Mouse (Mus musculus): ENCODE results near the gene Plbd1. TPM values are rescaled to one million over a fixed set of nuclear protein-coding genes. Genes with fewer than 3 reads are reported as not detected.

The Plbd1 gene
- total RNA-seq (2014; fragmentation: Nextera tagmentation), result 0.79 and 3.6 TPM in 2 replicates
- total RNA-seq (2017), result 5.1 and 7.7 TPM in 2 replicates

DNA sequence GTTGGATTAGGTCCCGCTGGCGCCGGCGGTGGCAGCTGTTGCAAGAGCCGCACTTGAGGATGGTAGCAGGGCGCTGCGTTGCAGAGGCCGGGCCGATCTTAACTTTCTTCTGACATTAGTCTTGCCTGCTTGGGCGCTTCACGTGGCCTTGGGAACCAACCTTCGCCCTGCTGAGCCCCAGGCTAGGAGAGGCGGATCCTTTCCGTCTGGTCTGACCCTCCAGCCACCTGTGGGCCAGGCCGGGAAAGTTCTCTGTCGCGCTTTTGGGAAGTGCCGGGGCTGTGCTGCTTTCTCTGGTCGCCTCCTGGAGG lies at the start of gene Plbd1:
Plbd1 (minus strand) TSS at position 223 of the 311 bp plus-strand sequence.
- no peak; the same call in 1 of the 2 replicates for ATAC-seq (replicated peaks; ENCODE audit: poor library complexity, severe bottlenecking)

DNA sequence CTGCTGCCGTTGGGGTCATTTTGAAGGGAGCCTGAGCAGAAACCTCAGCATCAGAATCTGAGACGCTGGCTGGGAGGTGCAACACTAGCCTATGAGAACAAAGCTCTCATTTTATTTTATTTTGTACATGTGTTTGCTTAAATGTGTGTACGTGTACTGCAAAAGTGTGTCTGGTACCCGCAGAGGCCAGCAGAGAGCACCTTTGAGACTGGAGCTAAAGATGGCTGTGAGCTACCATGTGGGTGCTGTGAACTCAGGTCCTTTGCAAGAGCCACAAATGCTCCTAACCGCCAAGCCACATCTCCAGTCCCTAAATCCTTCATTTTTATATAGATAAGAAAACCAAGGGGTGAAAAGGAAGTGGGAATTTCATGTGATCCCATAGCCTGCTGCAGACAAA lies 48.7 kb upstream of the Plbd1 start:
- ATAC-seq (replicated peaks; ENCODE audit: poor library complexity, severe bottlenecking), result no peak

DNA sequence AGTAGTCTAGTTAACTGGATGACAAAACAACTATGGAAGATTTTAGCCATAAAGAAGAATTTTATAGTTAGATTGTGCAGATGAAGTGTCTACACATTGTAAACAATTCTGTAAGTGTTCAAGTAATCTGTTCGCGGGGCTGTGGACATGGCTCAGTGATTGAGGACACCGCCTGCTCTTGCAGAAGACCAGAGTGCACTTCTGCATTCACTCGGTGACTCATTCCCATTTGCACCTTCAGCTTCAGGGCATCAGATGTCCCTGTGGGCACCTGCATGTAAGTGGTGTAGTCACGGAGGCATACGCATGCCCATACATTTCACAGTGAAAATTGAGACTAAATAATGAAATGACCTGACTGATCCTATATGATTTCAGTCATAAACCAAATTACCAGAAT lies 46.9 kb upstream of the Plbd1 start:
- peak; percentile 33; the same call in 1 of the 2 replicates for ATAC-seq (replicated peaks; ENCODE audit: poor library complexity, severe bottlenecking)

DNA sequence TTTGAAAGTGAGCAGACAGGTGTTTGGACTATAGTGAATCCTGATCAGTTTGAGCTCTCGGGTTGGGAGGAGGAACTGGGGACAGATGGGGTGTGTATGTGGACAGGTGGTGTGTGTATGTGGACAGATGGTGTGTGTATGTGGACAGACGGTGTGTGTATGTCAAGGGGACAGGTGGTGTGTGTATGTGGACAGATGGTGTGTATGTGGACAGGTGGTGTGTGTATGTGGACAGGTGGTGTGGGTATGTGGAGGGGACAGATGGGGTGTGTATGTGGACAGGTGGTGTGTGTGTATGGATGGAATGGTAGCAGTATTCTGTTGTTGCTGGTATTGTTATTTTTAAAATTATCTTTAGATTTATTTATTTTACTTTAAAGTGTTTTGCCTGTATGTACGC lies 40.1 kb upstream of the Plbd1 start:
- ATAC-seq (replicated peaks; ENCODE audit: poor library complexity, severe bottlenecking), result no peak

DNA sequence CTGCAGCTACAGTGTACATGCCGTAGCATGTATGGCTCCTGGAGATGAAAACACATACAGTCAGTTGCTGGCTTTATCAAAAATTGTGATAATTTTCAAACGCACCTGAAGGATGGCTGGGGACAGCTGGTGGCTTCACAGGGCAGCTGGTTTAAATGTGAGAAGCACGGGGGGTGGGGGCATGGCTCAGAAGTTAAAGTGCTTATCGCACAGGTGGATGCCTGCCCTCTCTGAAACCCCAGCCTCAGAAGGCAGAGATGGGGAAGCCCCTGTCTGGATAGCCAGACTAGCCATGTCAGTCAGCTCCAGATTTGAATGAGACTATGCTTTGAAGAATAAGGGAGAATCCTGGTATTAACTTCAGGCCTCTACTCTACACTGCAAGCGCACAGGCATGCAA lies 39.5 kb upstream of the Plbd1 start:
- ATAC-seq (replicated peaks; ENCODE audit: poor library complexity, severe bottlenecking), result no peak

DNA sequence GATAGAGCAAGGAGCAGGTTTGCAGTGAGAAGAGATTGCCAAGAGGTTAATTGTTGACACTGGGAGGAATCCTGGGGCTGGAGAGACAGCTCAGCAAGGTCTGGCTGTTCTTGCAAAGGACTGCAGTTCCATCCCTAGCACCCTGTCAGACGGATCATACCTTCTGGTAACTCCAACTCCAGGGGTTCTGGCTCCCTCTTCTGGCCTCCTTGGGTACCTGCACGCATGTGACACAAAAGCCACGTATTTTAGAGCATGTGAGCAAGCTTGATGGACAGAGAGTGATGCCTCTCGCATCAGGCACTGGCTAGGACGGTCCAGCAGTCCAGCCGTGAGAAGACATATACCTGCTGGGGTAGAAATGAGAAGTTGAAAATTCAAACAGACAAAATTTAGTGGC lies 29.6 kb upstream of the Plbd1 start:
- no peak for ATAC-seq (replicated peaks; ENCODE audit: poor library complexity, severe bottlenecking)

DNA sequence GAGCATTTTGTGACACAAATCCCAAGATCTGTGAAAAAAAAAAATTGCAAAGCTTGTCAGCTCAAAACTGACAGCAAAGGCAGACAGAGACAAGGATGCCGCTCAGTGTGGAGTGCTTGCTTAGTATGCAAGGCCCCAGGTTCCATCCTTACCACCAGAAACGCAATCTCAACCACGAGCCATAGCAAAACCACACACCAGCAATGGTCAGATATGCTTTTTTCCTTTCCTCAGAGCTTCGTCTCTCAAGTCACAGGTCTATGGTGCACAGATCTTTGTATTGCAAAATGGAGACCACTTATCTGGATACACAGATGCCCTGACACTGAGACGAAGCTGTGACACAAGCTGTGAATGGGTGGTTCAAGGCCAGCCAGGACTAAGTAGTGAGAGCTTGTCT lies 28.8 kb upstream of the Plbd1 start:
- ATAC-seq (replicated peaks; ENCODE audit: poor library complexity, severe bottlenecking), result peak; percentile 56

DNA sequence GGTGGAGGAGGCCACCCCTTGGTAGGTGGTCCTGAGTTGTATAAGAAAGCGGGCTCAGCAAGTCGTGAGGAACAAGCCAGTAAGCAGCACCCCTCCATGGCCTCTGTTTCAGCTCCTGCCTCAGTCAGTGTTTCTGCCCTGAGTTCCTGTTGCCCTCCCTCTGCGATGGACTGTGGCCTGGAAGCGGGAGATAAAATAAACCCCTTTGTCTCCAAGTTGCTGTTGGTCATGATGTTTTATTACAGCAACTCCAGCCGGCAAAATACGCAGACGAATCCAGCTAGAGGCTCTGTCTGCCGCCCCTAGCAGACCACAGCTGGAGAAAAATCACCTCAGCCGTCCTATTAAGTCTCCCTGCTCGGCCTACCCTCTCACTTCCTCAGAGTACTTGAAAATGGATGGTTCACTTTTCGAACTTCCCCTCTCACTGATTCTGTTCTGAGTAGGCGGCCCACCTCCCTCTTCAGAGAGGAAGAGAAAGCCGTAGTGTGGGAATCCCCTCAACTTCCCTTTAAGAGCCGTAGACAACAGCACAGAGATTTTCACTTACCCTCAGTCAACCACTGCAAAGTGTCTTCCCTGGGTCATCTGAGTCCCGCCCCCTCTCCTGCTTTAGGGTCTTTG lies 28.2 kb upstream of the Plbd1 start:
- peak; percentile 94 for ATAC-seq (replicated peaks; ENCODE audit: poor library complexity, severe bottlenecking)

DNA sequence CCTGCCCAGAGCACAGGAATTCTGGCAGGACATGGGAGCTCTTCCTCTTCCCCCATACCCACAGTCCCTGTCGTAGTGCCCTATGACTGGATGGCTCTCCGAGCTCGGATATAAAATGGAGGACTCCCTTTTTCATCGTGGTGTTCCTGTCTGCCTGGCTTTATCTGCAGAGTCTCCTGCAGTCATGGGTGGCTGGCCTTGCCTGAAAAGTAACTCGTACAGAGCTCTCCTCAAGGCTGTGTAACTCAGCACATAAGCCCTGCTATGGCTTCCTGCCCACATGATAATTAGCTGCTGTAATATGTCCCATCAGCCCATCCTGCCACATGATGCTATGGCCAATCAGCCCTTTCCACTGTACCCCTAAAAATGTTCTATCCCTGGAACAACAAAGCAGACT lies 23.7 kb upstream of the Plbd1 start:
- ATAC-seq (replicated peaks; ENCODE audit: poor library complexity, severe bottlenecking), result no peak

DNA sequence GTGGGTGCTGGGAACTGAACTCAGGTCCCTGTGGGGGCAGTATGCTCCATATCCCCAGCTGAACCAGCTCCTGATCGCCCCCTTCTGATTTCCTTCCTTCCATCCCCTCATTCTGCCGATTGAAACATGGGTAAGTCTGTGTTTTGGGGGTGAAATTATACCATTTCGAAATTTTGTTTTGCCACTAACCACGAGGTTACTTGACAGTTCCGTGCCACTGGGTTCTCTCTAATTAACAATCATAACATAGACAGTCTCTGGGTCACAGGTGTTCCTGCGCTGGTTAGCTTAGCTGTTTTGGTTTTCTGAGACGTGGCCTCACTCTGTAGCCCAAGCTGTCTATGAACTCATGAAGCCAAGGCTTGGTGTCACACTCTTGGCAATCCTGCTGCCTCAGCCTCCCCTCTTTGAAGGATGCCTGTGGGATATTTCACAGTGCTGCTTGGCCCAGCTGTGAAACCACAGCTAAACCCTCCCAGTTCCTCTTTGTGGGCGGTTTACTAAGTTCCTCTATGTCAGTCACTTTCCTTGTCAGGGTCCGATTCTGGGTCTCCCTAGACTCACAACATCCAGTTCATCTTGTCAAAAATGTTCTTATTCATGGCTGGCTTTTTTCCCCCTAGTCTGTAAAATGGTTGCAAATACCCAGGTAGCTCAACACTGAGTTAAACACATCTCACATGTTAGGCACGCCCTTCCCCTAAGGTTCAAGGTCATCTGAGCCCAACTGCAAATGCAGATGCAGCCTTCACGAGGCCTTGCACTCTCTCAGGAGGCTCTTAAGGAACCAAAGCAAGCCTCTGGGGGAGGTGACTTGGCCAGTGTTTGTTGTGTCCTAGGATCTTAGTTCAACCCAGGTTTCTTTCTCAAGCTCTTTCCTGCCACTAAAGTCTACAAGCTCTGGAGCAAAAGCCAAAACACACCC lies 21.9 kb upstream of the Plbd1 start:
- peak; percentile 97 for ATAC-seq (replicated peaks; ENCODE audit: poor library complexity, severe bottlenecking)

DNA sequence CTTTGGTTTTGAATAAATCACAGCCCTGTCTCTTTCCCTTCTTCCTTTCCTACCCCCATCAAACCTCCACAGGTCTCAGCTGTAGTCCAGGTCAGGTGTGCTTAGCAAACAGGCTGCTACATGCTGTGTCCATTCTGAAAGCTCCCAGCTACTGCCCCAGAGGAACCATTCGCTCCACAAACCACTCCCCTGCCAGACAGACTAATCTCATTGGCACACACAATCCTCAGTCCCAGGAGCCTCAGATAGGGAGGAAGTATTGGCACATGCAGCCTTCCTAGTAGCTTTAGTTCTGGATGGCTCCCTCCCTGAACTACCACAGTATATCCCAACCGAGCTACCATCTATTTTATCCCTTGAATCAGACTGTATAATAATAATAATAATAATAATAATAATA lies 17.7 kb upstream of the Plbd1 start:
- ATAC-seq (replicated peaks; ENCODE audit: poor library complexity, severe bottlenecking), result no peak

DNA sequence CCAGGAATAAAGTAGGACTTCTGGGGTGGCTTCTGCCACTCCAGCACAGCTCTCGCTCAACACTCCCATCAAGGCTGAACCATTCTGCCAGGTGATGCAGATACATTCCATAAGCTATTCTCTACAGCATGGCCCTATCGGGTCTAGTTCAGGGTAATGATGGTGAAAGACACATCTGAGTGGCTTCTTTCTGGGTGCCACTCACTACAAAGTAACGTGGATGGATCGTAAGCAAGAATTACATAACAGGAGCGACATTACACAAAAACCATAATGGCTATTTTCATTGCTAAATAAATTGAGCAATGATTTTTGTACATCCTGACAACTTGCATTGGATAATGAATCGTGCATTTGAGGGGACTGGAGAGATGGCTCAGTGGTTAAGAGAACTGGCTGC lies 13.2 kb upstream of the Plbd1 start:
- peak; percentile 93 for ATAC-seq (replicated peaks; ENCODE audit: poor library complexity, severe bottlenecking)

DNA sequence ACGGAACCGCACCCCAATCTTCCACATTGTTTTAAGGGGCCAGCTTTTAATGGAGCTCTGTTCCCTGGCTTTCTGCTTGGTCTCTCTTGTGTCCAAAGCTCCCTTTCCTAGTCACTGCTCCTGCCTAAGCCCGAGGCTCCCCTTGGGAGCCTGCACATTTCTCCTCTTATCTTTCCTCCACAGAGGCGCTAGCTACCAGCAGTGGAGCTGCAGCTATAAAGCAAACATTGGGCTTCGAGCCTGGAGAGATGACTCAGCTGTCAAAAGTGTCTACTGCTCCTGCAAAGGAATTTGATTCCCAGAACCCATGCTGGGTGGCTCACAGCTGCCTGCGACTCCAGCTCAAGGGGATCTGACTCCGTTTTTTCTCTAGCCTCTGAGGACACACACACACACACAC lies 10.7 kb upstream of the Plbd1 start:
- ATAC-seq (replicated peaks; ENCODE audit: poor library complexity, severe bottlenecking), result no peak

DNA sequence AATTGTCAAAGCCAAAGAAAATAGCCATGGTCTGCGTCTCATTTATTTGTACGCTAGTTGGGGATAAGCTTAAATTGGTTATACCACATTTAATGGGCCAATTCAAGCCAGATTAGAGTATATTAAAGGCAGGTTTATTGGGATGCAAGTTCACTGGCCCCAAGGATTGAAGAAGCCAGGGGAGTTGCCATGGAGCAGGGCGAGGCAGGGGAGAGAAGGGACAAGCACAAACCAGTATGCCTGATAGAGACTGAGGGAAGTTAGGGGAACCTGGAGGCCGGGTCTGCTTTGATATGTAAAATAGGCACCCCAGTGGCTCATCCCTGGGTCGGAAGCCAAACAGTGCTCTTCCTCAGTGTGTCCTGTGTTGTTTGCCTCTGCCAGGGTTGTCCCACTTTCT lies 7.5 kb upstream of the Plbd1 start:
- no peak for ATAC-seq (replicated peaks; ENCODE audit: poor library complexity, severe bottlenecking)

DNA sequence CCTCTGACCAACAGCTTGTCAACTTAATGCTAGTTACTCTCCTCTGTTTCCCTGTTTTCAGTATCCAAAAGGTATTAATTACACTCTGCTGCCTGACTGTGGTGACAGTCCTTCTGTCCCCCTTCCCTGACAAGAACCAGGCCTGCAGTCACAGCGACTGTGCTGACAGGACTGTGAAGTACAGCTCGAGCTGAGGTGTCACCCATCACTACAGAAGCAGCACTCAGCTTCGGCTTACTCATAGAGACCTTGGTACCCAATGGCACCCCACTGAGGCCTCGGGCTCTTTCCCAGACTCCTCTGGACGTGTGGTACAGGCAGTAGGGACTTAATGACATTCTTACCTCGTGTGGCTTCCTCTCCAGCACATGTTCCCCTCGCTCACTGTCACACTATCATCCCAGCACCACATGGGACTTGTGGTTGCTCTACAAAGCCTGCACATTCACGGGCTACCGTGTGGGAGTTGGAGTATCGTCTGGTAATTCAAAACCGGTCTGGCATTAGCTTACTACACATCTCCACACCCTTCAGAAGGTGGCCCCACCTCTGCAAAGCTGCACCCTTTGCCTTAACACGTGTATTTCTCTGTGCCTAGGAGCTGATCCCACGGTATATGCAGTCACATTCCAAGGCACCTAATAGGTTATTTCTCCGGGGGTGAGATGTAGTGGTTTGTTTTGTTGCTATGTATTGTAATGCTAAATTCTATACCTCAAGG lies 6.7 kb upstream of the Plbd1 start:
- ATAC-seq (replicated peaks; ENCODE audit: poor library complexity, severe bottlenecking), result no peak

DNA sequence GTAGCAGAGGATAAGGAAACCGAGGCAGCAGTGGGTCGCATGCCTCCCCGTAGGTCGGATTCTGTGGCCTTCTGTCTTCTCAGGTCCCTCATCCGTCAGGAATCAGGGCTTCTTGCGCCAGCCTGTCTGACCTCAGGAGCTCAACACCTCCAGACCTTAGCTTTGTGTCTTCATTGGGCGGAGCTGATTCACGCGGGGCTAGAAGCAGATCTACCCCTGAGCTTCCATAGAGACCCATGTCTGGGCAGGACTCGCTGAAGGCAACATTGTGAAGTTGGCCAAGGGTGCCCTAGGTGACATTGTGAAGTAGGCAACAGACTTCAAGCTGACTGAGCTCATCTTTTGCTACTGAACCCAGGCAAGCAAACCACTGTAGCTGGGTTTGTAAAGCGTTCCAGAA lies 335 bp upstream of the Plbd1 start:
- no peak for ATAC-seq (replicated peaks; ENCODE audit: poor library complexity, severe bottlenecking)

DNA sequence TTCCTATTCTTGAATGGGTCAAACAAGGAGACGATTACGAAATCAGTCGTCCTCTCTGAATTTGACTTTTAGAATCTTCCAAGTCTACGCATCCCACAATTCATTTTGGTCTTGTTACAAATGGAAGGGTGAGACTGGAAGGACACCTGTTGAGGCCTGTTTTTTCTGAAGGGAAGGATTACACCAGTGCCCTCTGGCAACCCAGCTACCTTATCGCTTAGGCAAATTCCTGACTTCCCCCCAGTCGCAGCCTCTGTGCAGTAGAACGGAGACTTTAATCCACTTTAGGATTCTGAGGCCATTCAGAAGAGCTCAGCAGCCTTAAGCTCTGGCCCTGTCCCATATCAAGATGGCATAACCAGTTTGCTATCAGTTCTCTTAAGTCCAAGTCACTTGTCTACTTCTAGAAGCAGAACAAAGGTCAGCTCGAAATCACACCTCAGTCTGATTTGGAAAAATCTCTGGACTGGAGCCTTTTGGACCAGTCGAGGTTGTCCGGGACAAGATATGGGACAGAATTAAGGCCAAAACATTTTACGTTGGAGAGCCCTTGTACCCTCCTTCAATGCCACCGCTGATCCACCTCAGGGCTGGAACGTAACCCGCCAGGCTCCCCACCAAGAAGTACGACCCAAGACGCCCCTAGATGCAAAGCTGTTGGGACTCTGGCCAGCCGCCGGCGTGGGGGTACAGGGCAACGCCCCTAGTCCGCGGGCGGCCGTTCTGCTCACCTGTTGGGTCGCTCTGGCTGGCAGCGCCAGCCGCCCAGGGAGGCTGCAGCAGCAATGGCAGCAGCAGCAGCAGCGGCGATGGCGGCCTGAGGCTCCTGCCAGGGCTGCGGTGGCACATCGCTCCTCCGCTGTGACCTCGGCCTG lies 660 bp downstream of the Plbd1 start:
- peak; percentile 65; the same call in 1 of the 2 replicates for ATAC-seq (replicated peaks; ENCODE audit: poor library complexity, severe bottlenecking)

DNA sequence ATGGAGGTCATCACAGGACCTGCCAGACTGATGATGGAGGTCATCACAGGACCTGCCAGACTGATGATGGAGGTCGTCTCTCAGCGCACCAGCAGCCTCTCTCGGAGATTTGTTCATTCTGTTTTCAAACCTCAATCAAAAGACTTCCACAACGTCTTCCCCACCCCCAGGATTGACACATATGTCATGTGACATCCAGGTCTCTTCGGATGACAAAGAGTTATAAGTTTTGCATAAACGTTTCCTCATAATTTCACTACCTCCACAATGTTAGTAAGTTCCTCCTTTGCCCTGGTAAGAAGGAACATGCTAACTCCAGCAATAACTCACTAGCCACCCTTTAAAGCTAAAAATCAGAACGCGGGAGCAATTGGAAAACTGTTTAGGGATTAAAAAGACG lies 2.5 kb downstream of the Plbd1 start:
- peak; percentile 72 for ATAC-seq (replicated peaks; ENCODE audit: poor library complexity, severe bottlenecking)

DNA sequence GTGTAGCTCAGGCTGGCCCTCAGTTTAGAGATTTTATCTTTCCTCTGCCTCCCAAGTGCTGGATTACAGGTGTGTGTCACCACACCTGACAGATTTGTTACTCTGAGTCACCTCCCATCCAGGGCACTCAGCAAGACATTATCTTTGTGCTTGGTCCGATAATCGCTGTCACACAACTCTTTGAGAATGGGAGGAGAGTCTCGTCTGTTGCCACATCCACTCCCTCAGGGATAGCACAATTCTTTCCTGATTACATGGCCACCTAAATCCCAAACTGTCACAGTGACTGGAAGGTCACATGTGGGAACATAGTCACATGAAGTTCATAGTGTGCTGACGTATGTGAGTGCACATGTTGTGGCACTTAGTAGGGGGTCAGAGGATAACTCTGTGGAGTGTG lies 3.4 kb downstream of the Plbd1 start:
- ATAC-seq (replicated peaks; ENCODE audit: poor library complexity, severe bottlenecking), result no peak

DNA sequence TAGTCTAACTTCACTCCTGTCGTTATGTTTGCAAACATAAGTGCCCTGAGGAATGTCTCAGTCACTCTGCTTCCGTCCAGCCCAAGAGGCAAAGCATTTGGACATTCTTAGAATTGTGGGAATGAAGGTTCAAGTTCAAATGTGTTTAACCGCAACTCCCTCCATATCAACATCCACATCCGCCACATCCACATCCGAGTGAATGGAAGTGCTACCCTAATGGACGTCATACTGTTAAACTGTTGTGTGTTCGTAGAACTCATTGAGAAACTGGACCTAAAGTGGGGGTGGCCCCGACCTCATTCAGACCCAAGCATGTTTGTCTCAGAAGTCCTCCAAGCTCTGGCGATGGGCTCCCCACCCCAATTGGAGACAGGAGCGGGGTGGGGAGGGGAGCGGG lies 5.9 kb downstream of the Plbd1 start:
- no peak for ATAC-seq (replicated peaks; ENCODE audit: poor library complexity, severe bottlenecking)

Data from granulocyte monocyte progenitor cell, adult 5-6 weeks (primary cell).